Mouse (Mus musculus) neural tube, embryonic 13.5 days (tissue): Measurements from ENCODE around the gene Lrrtm4. TPM values are rescaled to one million over a fixed set of nuclear protein-coding genes. Genes with fewer than 3 reads are reported as not detected.

ENCODE experiments used
- ATAC-seq: fragments of 200-750 bp; cut with Nextera tagmentation; 2 replicates; pipeline ENCODE4 v1.8.0; 2017; ENCODE audit warnings: low read depth, mild to moderate bottlenecking, moderate TSS enrichment, moderate library complexity
- H3K27ac ChIP-seq: fragments of 300-500 bp; sonication (generic); replicated peaks from 2 replicates; pipeline ENCODE4 v1.5.1; 2015; ENCODE audit warnings: moderate library complexity, mild to moderate bottlenecking, inconsistent platforms
- H3K27me3 ChIP-seq: fragments of 300-500 bp; sonication (generic); 2 replicates; pipeline ENCODE4 v1.6.1; 2015; ENCODE audit warnings: mild to moderate bottlenecking, inconsistent platforms
- H3K36me3 ChIP-seq: fragments of 300-500 bp; sonication (generic); 2 replicates; pipeline ENCODE4 v1.6.1; 2015; ENCODE audit warnings: mild to moderate bottlenecking, inconsistent platforms
- H3K4me1 ChIP-seq: fragments of 300-500 bp; sonication (generic); replicated peaks from 2 replicates; pipeline ENCODE4 v1.6.1; 2015; ENCODE audit warnings: inconsistent platforms
- H3K4me2 ChIP-seq: fragments of 300-500 bp; sonication (generic); 2 replicates; pipeline ENCODE4 v1.6.1; 2015; ENCODE audit warnings: inconsistent platforms, mild to moderate bottlenecking, moderate library complexity
- H3K4me3 ChIP-seq: fragments of 300-500 bp; sonication (generic); 2 replicates; pipeline ENCODE4 v1.5.1; 2015; ENCODE audit warnings: mild to moderate bottlenecking, inconsistent platforms
- H3K9ac ChIP-seq: fragments of 300-500 bp; sonication (generic); 2 replicates; pipeline ENCODE4 v1.6.1; 2015; ENCODE audit warnings: moderate library complexity, mild to moderate bottlenecking, inconsistent platforms
- H3K9me3 ChIP-seq: fragments of 300-500 bp; sonication (generic); 2 replicates; pipeline ENCODE4 v1.6.1; 2016; ENCODE audit warnings: inconsistent platforms
- WGBS: fragments of 180-500 bp; shearing (Covaris S2); methylation state at CpG from one replicate; pipeline ENCODE4 v1.1.7; 2015; 5-methylcytosine and 5-hydroxymethylcytosine counted together
- polyA plus RNA-seq: library from polyadenylated mRNA; unstranded; fragments of >200 nt; fragmentation: Nextera tagmentation; extraction: Ambion mirVana; gene quantifications from 2 replicates; pipeline ENCODE4 v1.2.1, GENCODE M21; 2015

The Lrrtm4 gene
- polyA plus RNA-seq, 1 experiment from 2014 or later = 11.1 TPM

DNA sequence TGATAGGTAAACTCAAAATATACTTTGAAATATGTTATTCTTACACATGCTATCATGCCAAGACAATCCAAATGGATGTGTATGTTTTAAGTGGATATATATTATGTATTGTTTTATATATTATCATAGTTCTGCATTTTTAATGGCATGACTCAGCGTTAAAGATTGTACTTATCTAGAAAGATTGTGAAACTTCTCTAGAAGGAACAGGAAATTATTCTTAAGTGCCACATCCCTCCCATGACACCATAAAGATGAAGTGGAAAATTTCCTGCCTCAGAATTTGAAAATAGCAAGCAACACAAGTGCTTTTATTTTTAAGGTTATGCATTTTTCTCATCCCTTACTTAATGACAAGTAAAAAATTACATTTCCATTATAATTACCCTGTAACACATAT, 563.5 kb downstream of the Lrrtm4 start:
- H3K27me3 ChIP-seq = no peaks in the 10 kb centered on the region
- 89% methylated on average over 1 of the region's 1 CpGs for WGBS
- H3K9ac ChIP-seq = no peak overlapping the region
- H3K4me2 ChIP-seq = no peak overlapping the region
- no peaks in the 10 kb centered on the region for H3K4me1 ChIP-seq
- H3K27ac ChIP-seq = no peak overlapping the region
- no peaks in the 10 kb centered on the region for H3K36me3 ChIP-seq
- H3K4me3 ChIP-seq = no peak overlapping the region
- H3K9me3 ChIP-seq = no peaks in the 10 kb centered on the region
- ATAC-seq = no peak

DNA sequence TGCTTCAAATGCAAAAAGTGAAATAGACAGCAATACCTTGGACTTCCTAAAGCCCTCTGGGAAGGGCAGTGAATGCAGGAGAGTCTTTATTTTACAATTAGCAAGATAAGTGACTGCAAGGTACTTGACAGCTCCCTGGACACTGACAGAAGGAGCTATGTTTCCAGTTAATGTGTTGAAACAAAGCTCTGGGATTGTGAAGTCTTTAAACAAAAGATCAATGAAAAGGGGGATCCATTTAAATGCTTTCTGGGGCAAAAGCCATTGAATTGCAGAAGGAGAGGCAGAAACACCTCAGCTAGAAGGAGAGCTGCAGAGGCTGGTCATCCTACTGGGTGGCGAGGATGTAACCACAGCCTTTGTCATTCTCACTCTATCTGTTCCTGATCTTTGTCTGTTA, 571.1 kb downstream of the Lrrtm4 start:
- Histone ChIP-seq H3K9me3 (no peaks in the 10 kb centered on the region), H3K9ac (no peak overlapping the region)
- ATAC-seq = no peak

GRCm38 (mm10) chr6:80619508-80619907, 600.8 kb downstream of the Lrrtm4 start:
- WGBS = 86% methylated on average over 2 of the region's 2 CpGs

More for the DNA sequence above, 571.1 kb downstream of the Lrrtm4 start:
- no peak overlapping the region for H3K4me3 ChIP-seq
- no peaks in the 10 kb centered on the region for H3K27me3 ChIP-seq
- WGBS = 50% methylated on average over 1 of the region's 1 CpGs
- no peak overlapping the region for H3K27ac ChIP-seq
- no peak overlapping the region for H3K4me2 ChIP-seq
- no peaks in the 10 kb centered on the region for H3K36me3 ChIP-seq
- H3K4me1 ChIP-seq = no peaks in the 10 kb centered on the region

GRCm38 (mm10) chr6:80622676-80623334, 604.1 kb downstream of the Lrrtm4 start:
- no peak overlapping the region for H3K27ac ChIP-seq
- no peak for ATAC-seq

More at GRCm38 (mm10) chr6:80619508-80619907, 600.8 kb downstream of the Lrrtm4 start:
- Histone ChIP-seq H3K36me3 (no peaks in the 10 kb centered on the region), H3K9ac (no peak overlapping the region), H3K4me1 (no peaks in the 10 kb centered on the region), H3K4me3 (no peak overlapping the region), H3K27me3 (no peaks in the 10 kb centered on the region), H3K4me2 (no peak overlapping the region), H3K27ac (no peak overlapping the region), H3K9me3 (no peaks in the 10 kb centered on the region)
- ATAC-seq = no peak

DNA sequence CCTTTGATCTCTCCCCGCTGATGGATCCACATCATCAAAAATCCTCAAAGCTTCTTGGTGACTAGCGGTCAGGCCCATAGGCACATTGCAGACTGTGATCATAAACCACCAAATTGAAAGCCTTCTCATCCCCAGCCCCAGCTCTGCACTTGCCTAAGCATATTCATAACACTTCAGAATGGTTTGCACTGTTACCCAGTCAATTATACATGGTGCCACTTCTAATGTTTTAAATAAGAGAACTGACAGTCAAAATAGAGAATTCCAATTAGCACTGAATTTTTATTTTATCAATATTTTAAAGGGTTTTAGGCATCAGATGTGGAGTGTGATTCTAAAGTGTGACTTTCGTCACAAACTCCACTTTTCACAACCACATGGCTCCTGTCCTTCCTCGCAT, 606.8 kb downstream of the Lrrtm4 start:
- 88% methylated on average over 4 of the region's 4 CpGs for WGBS
- Histone ChIP-seq H3K9me3 (no peaks in the 10 kb centered on the region), H3K36me3 (no peaks in the 10 kb centered on the region), H3K27me3 (no peaks in the 10 kb centered on the region), H3K4me2 (no peak overlapping the region), H3K4me3 (no peak overlapping the region), H3K4me1 (no peaks in the 10 kb centered on the region), H3K9ac (no peak overlapping the region), H3K27ac (no peak overlapping the region)
- no peak for ATAC-seq

More at GRCm38 (mm10) chr6:80622676-80623334, 604.1 kb downstream of the Lrrtm4 start:
- 89% methylated on average over 6 of the region's 6 CpGs for WGBS
- Histone ChIP-seq H3K4me2 (no peak overlapping the region), H3K4me3 (no peak overlapping the region), H3K4me1 (no peaks in the 10 kb centered on the region), H3K27me3 (no peaks in the 10 kb centered on the region), H3K9me3 (no peaks in the 10 kb centered on the region), H3K9ac (no peak overlapping the region), H3K36me3 (no peaks in the 10 kb centered on the region)

GRCm38 (mm10) chr6:80662729-80663128, 644.1 kb downstream of the Lrrtm4 start:
- Histone ChIP-seq H3K27ac (no peak overlapping the region), H3K9ac (no peak overlapping the region), H3K4me1 (no peaks in the 10 kb centered on the region), H3K4me2 (no peak overlapping the region), H3K9me3 (no peaks in the 10 kb centered on the region), H3K36me3 (no peaks in the 10 kb centered on the region), H3K27me3 (no peaks in the 10 kb centered on the region), H3K4me3 (no peak overlapping the region)
- WGBS = 88% methylated on average over 5 of the region's 5 CpGs
- no peak for ATAC-seq

- Histone ChIP-seq H3K36me3 (no peaks in the 10 kb centered on the region), H3K27me3 (no peaks in the 10 kb centered on the region), H3K9ac (no peak overlapping the region), H3K4me3 (no peak overlapping the region), H3K4me1 (no peaks in the 10 kb centered on the region), H3K27ac (no peak overlapping the region), H3K4me2 (no peak overlapping the region), H3K9me3 (no peaks in the 10 kb centered on the region)
- ATAC-seq = no peak
- 60% methylated on average over 4 of the region's 4 CpGs for WGBS
Observed at GRCm38 (mm10) chr6:80664039-80664438, 645.4 kb downstream of the Lrrtm4 start.

GRCm38 (mm10) chr6:80704183-80704582, 685.5 kb downstream of the Lrrtm4 start:
- ATAC-seq = no peak
- Histone ChIP-seq H3K27me3 (no peaks in the 10 kb centered on the region), H3K4me3 (no peak overlapping the region), H3K27ac (no peak overlapping the region), H3K9ac (no peak overlapping the region), H3K4me1 (no peaks in the 10 kb centered on the region), H3K4me2 (no peak overlapping the region), H3K36me3 (no peaks in the 10 kb centered on the region), H3K9me3 (no peaks in the 10 kb centered on the region)
- WGBS = 59% methylated on average over 2 of the region's 2 CpGs

DNA sequence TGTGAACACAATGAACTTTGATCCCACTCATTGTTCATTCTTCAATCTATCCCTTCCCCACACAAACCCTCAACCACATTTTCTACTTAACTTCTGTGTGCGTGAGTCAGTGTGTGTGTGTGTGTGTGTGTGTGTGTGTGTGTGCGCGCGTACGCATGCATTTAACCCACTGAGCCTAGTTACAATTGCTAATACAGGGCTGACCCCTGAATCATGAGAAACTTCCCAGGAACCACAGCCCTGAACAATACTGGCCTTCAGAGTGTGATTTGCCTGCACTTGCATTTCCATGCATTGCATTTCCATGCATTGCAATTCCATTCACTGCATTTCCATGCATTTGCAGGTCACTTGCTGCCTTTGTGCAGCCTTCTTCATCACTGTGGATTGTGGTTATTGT, 701.8 kb downstream of the Lrrtm4 start:
- 84% methylated on average over 5 of the region's 5 CpGs for WGBS

GRCm38 (mm10) chr6:80733416-80733815, 714.7 kb downstream of the Lrrtm4 start:
- ATAC-seq = no peak
- no peaks in the 10 kb centered on the region for H3K27me3 ChIP-seq
- 88% methylated on average over 3 of the region's 3 CpGs for WGBS
- H3K9me3 ChIP-seq = no peaks in the 10 kb centered on the region
- no peak overlapping the region for H3K9ac ChIP-seq
- H3K4me3 ChIP-seq = no peak overlapping the region
- H3K36me3 ChIP-seq = no peaks in the 10 kb centered on the region
- no peak overlapping the region for H3K27ac ChIP-seq
- H3K4me1 ChIP-seq = no peaks in the 10 kb centered on the region
- no peak overlapping the region for H3K4me2 ChIP-seq

More for the DNA sequence above, 701.8 kb downstream of the Lrrtm4 start:
- H3K27me3 ChIP-seq = no peaks in the 10 kb centered on the region
- H3K27ac ChIP-seq = no peak overlapping the region
- no peaks in the 10 kb centered on the region for H3K36me3 ChIP-seq
- H3K4me1 ChIP-seq = no peaks in the 10 kb centered on the region
- no peaks in the 10 kb centered on the region for H3K9me3 ChIP-seq
- no peak overlapping the region for H3K9ac ChIP-seq
- H3K4me2 ChIP-seq = no peak overlapping the region
- H3K4me3 ChIP-seq = no peak overlapping the region
- ATAC-seq = no peak

- Histone ChIP-seq H3K36me3 (no peaks in the 10 kb centered on the region), H3K27ac (no peak overlapping the region), H3K27me3 (no peaks in the 10 kb centered on the region), H3K4me2 (no peak overlapping the region), H3K9ac (no peak overlapping the region), H3K4me1 (no peaks in the 10 kb centered on the region), H3K4me3 (no peak overlapping the region), H3K9me3 (no peaks in the 10 kb centered on the region)
- 83% methylated on average over 2 of the region's 2 CpGs for WGBS
- ATAC-seq = no peak
Observed at GRCm38 (mm10) chr6:80750769-80751168, 732.1 kb downstream of the Lrrtm4 start.

- Histone ChIP-seq H3K9ac (no peak overlapping the region), H3K36me3 (no peaks in the 10 kb centered on the region)
Observed at GRCm38 (mm10) chr6:80760641-80761204, 742.0 kb downstream of the Lrrtm4 start.

DNA sequence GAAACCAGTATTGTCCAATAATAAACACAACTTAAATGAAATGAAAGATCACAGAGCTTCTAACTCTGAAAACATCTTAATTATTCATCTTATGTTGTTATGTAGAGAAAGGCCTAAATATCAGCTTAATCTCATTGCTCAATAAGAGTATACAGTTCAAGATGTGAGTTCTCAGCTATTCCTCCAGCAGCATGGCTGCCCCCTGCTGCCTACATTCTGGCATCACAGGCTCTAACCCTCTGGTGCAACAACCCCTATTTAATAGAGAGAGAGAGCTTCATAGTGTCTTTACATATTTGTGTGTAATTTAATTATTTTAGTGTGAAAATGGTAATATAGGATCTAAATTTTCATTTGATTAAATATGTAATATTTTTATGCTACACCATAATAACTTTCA, 767.6 kb downstream of the Lrrtm4 start:
- no peaks in the 10 kb centered on the region for H3K27me3 ChIP-seq

More at GRCm38 (mm10) chr6:80760641-80761204, 742.0 kb downstream of the Lrrtm4 start:
- H3K4me1 ChIP-seq = no peaks in the 10 kb centered on the region
- no peak for ATAC-seq
- no peak overlapping the region for H3K4me3 ChIP-seq
- WGBS = 74% methylated on average over 5 of the region's 5 CpGs
- H3K27ac ChIP-seq = no peak overlapping the region
- no peaks in the 10 kb centered on the region for H3K27me3 ChIP-seq
- H3K4me2 ChIP-seq = no peak overlapping the region
- H3K9me3 ChIP-seq = no peaks in the 10 kb centered on the region

More for the DNA sequence above, 767.6 kb downstream of the Lrrtm4 start:
- H3K4me3 ChIP-seq = no peak overlapping the region
- no peaks in the 10 kb centered on the region for H3K36me3 ChIP-seq
- H3K9me3 ChIP-seq = no peaks in the 10 kb centered on the region
- H3K9ac ChIP-seq = no peak overlapping the region
- no peak for ATAC-seq
- no peak overlapping the region for H3K27ac ChIP-seq
- H3K4me2 ChIP-seq = no peak overlapping the region
- H3K4me1 ChIP-seq = no peaks in the 10 kb centered on the region
